Mouse (Mus musculus): Measurements from ENCODE around the gene Morc4. TPM values are rescaled to one million over a fixed set of nuclear protein-coding genes. Genes with fewer than 3 reads are reported as not detected.

The Morc4 gene
- polyA plus RNA-seq, 1 experiment, result 0.43 TPM

DNA sequence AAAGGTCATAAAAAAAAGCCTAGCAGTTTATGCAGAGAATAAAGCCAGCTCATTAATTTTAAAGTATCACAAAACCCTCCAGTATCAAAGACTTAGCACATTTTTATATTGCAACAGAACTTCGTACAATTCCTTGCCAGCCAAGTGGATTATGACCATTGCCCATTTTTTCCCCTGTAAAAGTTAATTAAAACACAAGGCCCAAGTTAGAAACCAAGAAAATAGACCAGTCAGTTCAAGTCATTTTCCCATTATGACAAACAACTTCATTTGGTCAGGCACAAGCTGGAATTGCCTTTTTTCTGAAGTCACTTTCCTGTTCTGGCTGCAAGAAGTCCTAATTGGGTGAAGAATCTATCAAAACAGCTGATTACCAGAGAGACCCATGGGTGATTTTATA lies 46.1 kb downstream of the Morc4 start:
- H3K4me1 ChIP-seq (ENCODE audit: control insufficient read depth, insufficient read depth, insufficient read length), result no peaks in the 10 kb centered on the region
- no peaks in the 10 kb centered on the region for H3K27me3 ChIP-seq (ENCODE audit: control insufficient read depth, insufficient read depth, low read length)
- no peaks in the 10 kb centered on the region for H3K36me3 ChIP-seq (ENCODE audit: control insufficient read depth, insufficient read depth, low read length)
- no peak overlapping the region for H3K4me3 ChIP-seq (ENCODE audit: extremely low read depth, insufficient read depth, insufficient read length)
- no peak overlapping the region for H3K27ac ChIP-seq (ENCODE audit: insufficient read depth, low read length)
- WGBS, result 87% methylated on average over 1 of the region's 1 CpGs
- DNase-seq (ENCODE audit: low read depth in 1 of 2, low spot score in 2 of 2), result no peak
- no peak for TF ChIP-seq POLR2A (IDR thresholded peaks at IDR 0.05; ENCODE audit: low read depth, low read length)
- TF ChIP-seq CTCF (IDR thresholded peaks at IDR 0.05; ENCODE audit: extremely low read depth, insufficient read depth, insufficient read length, insufficient replicate concordance), result no peak

DNA sequence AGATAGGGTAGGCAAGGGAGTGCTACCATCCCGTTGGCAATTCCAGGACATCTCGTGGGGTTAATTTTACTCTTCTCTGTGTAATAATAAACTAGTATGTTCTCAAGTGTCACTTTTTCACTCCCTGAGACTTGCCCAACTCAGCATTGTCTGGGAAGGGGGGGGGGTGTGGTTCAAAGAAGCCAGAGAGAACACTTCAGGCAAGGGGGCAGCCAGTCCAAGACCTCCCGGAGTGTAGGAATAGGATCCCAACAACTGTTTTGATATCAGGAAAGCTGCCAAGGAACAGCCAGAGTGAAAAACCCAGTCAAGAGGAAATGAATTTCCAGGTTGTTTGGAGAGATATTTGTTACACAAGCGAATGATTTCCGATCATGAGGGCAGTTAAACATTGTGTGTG lies 56.3 kb downstream of the Morc4 start:
- WGBS, result 86% methylated on average over 5 of the region's 5 CpGs
- DNase-seq (ENCODE audit: low read depth in 1 of 2, low spot score in 2 of 2), result no peak
- no peak overlapping the region for H3K4me3 ChIP-seq (ENCODE audit: extremely low read depth, insufficient read depth, insufficient read length)
- H3K27me3 ChIP-seq (ENCODE audit: control insufficient read depth, insufficient read depth, low read length), result no peaks in the 10 kb centered on the region
- no peaks in the 10 kb centered on the region for H3K36me3 ChIP-seq (ENCODE audit: control insufficient read depth, insufficient read depth, low read length)
- TF ChIP-seq POLR2A (IDR thresholded peaks at IDR 0.05; ENCODE audit: low read depth, low read length) (no peak), CTCF (IDR thresholded peaks at IDR 0.05; ENCODE audit: extremely low read depth, insufficient read depth, insufficient read length, insufficient replicate concordance) (no peak)
- peaks cover 4% of the 10 kb centered on the region; the same call in 1 of the 2 replicates for H3K4me1 ChIP-seq (ENCODE audit: control insufficient read depth, insufficient read depth, insufficient read length)
- no peak overlapping the region for H3K27ac ChIP-seq (ENCODE audit: insufficient read depth, low read length)

DNA sequence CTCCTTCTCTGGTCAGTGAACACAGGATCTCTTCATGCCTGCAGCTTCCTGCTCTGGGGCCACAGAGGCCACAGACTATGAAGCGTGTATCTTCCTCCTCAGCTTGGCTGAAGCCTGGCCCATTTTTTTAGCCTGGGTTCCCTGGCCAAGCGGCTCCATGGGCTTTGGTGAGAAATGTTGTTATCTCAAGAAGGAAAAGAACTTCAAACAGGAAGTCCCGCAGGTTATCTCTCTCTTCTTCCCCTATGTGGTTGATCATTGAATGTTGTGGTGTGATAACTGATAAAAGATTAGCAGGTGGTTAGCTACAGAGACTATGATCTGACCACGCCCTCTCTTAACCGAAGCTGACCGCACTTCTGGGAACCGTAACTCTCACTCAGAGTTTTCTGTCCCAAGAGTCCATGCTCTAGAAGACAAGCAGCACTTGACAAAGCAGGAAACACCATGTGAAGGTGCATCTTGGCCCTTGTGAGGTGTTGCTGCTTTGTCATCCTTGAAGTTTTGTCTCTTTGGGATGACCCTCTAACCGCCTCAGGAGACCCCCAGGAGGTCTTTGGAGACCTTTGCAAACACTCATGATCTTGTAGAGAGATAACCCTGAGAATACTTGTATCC lies 57.4 kb downstream of the Morc4 start:
- 44% methylated on average over 8 of the region's 8 CpGs for WGBS
- no peaks in the 10 kb centered on the region for H3K36me3 ChIP-seq (ENCODE audit: control insufficient read depth, insufficient read depth, low read length)
- no peak for DNase-seq (ENCODE audit: low read depth in 1 of 2, low spot score in 2 of 2)

DNA sequence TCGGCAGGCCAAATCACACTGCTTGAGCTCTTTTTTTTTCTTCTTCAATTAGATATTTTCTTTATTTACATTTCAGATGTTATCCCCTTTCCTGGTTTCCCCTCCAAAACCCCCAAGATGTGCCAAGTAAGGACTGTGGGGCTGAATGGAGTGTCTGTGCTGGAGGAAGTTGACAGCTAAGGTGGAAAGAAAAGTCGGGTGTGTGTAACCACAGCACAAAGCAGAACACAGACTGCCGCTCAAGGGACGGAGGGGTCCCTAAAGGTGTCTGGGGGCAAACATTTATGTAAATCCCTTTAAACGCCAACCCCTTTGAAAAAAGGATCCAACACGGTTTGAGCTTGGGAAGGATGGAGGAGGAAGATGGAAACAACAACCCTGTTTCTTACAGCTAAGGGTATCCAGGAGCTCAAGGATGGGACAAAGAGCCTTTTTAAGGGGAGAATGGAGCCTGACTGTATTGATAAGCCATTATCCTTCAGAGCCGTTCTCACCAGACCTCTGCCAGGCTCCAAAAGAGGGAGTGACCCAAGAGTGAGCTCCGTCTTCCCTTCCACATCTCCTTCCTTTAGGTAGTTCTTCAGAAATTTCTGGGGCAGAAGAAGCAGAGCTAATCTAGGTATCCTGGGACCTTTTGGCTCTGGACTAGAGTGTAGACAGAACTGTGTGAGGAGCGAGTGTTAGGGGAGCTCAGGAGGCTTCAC lies 58.0 kb downstream of the Morc4 start:
- WGBS, result 50% methylated on average over 9 of the region's 9 CpGs
- TF ChIP-seq POLR2A (IDR thresholded peaks at IDR 0.05; ENCODE audit: low read depth, low read length) (no peak), CTCF (IDR thresholded peaks at IDR 0.05; ENCODE audit: extremely low read depth, insufficient read depth, insufficient read length, insufficient replicate concordance) (no peak)
- no peak for DNase-seq (ENCODE audit: low read depth in 1 of 2, low spot score in 2 of 2)
- no peaks in the 10 kb centered on the region for H3K27me3 ChIP-seq (ENCODE audit: control insufficient read depth, insufficient read depth, low read length)
- H3K4me1 ChIP-seq (ENCODE audit: control insufficient read depth, insufficient read depth, insufficient read length), result peaks cover 4% of the 10 kb centered on the region; the same call in 1 of the 2 replicates
- no peak overlapping the region for H3K4me3 ChIP-seq (ENCODE audit: extremely low read depth, insufficient read depth, insufficient read length)
- H3K36me3 ChIP-seq (ENCODE audit: control insufficient read depth, insufficient read depth, low read length), result no peaks in the 10 kb centered on the region
- H3K27ac ChIP-seq (ENCODE audit: insufficient read depth, low read length), result no peak overlapping the region

More for the DNA sequence above, 57.4 kb downstream of the Morc4 start:
- peaks cover 4% of the 10 kb centered on the region; the same call in 1 of the 2 replicates for H3K4me1 ChIP-seq (ENCODE audit: control insufficient read depth, insufficient read depth, insufficient read length)
- TF ChIP-seq POLR2A (IDR thresholded peaks at IDR 0.05; ENCODE audit: low read depth, low read length) (no peak), CTCF (IDR thresholded peaks at IDR 0.05; ENCODE audit: extremely low read depth, insufficient read depth, insufficient read length, insufficient replicate concordance) (no peak)
- H3K4me3 ChIP-seq (ENCODE audit: extremely low read depth, insufficient read depth, insufficient read length), result no peak overlapping the region
- H3K27ac ChIP-seq (ENCODE audit: insufficient read depth, low read length), result no peak overlapping the region
- no peaks in the 10 kb centered on the region for H3K27me3 ChIP-seq (ENCODE audit: control insufficient read depth, insufficient read depth, low read length)

DNA sequence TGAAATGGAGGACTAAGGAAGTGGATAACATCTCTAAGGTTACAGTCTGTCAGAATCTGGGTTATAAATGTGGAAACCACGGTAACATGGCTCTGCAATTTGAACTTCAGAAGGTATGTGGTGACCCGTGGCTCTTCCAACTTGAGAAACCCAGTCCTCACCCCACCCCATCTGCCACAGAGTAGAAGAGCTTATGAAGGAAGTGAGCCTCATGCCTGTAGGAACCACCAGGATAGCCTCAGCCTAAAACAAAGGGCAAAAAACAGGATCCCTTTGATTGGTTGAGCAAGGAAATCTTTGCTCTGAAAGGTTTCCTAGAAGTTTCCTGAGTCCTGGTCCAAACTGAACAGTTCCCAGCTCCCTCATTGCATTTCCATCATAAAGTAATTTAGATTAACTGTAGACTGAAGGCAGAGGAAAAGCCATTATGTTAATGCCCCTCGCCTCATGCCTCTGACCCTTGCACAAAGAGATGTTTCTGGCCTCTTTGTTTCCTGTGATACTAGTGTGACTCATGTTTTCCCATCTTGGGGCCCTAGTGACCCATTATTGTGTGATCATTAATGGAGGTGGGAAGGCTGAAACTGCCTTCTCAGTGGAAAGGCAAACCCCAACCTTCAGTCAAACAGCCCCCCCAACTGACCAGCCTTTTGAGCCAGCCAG lies 58.7 kb downstream of the Morc4 start:
- Histone ChIP-seq H3K27ac (ENCODE audit: insufficient read depth, low read length) (no peak overlapping the region), H3K4me3 (ENCODE audit: extremely low read depth, insufficient read depth, insufficient read length) (no peak overlapping the region), H3K27me3 (ENCODE audit: control insufficient read depth, insufficient read depth, low read length) (no peaks in the 10 kb centered on the region), H3K36me3 (ENCODE audit: control insufficient read depth, insufficient read depth, low read length) (no peaks in the 10 kb centered on the region), H3K4me1 (ENCODE audit: control insufficient read depth, insufficient read depth, insufficient read length) (peaks cover 4% of the 10 kb centered on the region; the same call in 1 of the 2 replicates)
- no peak for TF ChIP-seq CTCF (IDR thresholded peaks at IDR 0.05; ENCODE audit: extremely low read depth, insufficient read depth, insufficient read length, insufficient replicate concordance)
- no peak for TF ChIP-seq POLR2A (IDR thresholded peaks at IDR 0.05; ENCODE audit: low read depth, low read length)
- DNase-seq (ENCODE audit: low read depth in 1 of 2, low spot score in 2 of 2), result no peak
- WGBS, result 59% methylated on average over 3 of the region's 3 CpGs

DNA sequence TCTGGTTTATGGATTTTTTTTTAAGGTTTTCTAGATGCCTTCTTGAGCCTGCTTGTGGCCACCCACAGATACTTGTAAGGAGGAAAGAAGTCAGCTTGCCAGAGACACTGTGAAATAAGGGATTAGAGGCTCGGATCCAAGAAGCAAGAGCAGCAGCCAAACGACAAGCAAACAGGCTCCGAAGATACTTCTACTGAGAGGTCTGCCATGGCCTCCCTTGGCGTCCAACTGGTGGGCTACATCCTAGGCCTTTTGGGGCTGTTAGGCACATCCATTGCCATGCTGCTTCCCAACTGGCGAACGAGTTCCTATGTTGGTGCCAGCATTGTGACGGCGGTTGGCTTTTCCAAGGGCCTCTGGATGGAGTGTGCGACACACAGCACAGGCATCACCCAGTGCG lies 63.0 kb downstream of the Morc4 start:
- Histone ChIP-seq H3K27ac (ENCODE audit: insufficient read depth, low read length) (no peak overlapping the region), H3K27me3 (ENCODE audit: control insufficient read depth, insufficient read depth, low read length) (no peaks in the 10 kb centered on the region), H3K4me1 (ENCODE audit: control insufficient read depth, insufficient read depth, insufficient read length) (peaks cover 1% of the 10 kb centered on the region; the same call in 1 of the 2 replicates), H3K36me3 (ENCODE audit: control insufficient read depth, insufficient read depth, low read length) (no peaks in the 10 kb centered on the region), H3K4me3 (ENCODE audit: extremely low read depth, insufficient read depth, insufficient read length) (no peak overlapping the region)
- TF ChIP-seq POLR2A (IDR thresholded peaks at IDR 0.05; ENCODE audit: low read depth, low read length), result no peak
- DNase-seq (ENCODE audit: low read depth in 1 of 2, low spot score in 2 of 2), result no peak
- WGBS, result 94% methylated on average over 10 of the region's 10 CpGs

Measured in spleen, adult 2 months (tissue).